Mouse (Mus musculus): ENCODE measurements around the gene Gm49322.
"Not testable (repeated sequence)": the region's sequence is repeated elsewhere in the genome, so short reads cannot be mapped to it uniquely, and the experiment has no call there.

Gene Gm49322

DNA sequence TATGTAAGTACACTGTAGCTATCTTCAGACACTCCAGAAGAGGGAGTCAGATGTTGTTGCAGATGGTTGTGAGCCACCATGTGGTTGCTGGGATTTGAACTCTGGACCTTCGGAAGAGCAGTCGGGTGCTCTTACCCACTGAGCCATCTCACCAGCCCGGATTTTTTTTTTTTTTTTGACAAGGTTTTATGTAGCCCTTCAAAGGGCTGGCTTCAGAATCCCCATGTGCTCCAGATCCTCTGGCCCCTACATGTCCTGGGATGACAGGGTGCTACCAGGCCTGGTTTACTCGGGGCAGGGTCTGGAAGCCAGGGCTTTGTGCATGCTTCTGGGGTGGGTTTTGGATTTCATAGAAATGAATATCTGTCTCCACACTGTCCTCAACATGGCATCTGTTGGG, at the start of gene Gm49322:
TSS of gene Gm49322 (plus strand) at position 301 of the 400 bp plus-strand sequence.
- DNase-seq: not testable (repeated sequence)

DNA sequence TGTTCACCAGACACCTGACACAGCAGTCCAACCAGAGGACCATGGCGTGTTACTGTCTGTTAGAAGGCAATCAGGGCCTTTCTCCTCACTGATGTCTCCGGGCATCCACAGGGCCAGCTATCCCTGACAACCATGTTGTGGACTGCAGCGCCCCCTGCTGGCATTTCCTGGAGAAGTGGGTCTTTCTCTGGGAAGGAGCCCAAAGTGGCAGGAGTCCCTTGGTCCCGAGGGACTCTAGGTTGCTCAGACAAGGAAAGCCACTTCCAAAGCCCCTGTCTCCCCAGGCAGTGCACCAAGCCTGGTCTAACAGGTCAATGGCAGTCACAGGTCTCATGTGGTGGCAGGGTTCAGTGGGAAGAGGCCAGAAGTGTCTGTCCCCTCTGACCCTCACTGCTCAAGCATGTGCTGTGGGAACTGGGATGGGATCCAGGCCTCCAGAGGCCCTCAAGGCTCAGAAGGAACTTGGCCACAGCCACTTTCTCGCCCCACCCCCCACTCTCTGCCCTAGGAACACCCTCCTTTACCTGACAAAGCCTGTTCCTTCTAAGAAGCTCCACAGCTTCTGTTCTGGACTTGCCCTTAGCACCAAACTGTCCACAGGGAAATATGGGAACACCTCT, 48.4 kb upstream of the Gm49322 start:
- peak; percentile 74 for DNase-seq

DNA sequence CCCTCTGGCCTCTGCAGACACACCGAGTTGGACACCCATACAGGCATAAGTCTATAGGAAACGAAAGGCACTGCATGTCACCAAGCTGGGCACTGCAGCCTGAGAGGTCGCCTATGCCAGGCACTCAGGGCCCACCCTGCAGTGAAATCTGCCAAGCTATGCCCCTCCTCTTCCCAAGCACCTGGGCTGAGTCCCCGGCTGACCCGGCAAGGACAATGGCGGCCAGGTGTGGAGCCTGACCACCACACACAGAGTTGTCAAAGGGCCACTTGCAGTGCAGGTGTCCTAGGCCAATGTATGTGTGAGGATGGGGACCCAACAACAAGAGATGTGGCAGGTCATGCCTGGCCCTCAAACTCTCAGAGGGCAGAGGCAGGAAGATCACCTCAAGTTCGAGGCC, 46.4 kb upstream of the Gm49322 start:
- DNase-seq: peak; percentile 53

DNA sequence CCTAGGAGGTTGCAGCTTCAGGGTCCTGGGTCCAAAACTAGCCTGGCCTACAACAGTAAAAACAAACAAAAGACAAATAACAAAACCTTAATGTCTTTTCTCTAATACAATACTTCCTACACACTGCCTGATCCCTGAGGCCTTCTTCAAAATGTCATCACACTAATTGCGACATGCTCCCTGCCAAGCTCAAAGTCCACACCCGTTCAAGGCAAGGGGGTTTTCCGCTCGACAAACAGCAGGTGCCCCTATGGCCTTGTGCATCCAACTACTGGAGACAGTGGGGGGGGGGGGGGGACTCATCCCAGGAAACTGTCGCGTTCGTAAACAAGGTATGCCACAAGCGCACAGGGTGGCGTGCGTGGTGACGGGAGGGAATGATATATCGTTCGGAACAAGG, 45.2 kb upstream of the Gm49322 start:
- no peak for DNase-seq

DNA sequence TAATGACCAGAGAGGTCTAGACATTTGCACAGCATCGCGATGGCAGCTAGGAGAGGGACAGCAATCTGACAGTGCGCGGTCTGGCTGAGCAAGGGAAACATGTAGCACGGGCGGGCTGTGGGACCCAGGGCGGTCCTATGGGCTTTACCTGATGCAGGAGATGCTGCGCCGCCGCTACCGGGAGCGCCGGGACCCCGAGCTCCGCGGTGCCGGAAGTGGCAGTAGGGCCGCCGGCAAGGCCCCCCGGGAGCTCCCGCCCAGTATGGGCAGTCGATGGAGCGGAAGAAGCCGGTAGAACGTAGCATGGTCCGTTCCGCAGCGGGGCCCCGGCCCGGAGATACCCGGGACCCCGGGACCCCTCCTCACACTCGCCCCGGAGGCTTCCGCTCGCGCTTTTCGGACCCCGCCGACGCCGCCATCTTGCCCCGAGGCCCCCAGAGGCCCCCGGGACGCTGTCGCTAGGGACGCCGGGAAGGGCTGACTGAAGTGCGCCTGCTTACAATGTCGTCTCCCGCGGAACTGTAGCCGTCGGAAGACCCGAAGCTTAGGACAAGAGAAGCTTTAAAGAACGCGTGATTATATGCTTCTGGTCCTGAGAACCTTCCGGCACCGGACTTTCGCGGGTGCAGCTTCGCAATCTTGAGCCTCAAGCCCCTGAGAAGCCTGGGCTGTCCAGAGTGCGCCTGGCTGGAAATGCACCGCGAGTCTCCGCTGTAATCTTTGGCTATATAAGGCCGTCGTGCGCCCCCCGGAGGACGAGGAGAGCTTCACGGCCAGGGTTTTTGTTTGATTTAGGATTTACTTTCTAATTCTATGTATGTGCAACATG, 44.5 kb upstream of the Gm49322 start, which contains the start of gene Rexo1:
TSS of gene Rexo1 (minus strand) at position 445 of the 829 bp plus-strand sequence.
- peak; percentile 92 for DNase-seq

DNA sequence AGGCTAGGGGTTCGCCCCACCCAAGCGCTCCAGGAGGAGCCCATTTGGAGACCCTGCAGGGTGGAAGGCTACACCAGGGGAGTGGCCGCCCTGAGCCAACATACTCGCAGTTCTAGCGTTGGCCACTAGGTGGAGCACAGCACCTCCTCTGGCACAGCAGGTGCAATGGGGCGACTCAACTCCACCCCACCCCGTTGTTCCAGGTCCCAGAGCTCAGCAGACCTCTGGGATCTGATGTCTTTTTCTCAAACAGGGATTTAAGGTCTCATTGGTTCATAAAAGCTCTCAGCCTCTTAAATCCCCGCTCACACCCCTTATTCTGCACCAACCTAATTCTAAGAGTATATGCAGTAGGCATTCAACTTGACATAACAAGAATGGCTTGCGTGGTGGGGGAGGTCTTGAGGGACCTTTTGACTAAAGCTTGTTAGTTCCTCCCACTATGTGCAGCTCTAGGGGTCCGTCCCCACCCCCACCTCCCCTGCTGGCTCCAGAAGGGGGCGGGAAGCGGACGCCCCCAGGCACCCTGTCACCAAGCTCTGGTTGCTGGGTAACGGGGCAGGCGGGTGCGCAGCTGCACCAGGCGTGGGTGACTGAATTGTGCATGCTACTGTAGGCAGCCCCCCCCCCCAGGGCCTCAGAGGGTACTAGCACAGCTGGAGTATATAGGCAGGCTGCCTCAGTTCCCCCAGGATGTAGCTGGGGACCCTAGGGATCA, 39.3 kb upstream of the Gm49322 start:
- DNase-seq: peak; percentile 85

DNA sequence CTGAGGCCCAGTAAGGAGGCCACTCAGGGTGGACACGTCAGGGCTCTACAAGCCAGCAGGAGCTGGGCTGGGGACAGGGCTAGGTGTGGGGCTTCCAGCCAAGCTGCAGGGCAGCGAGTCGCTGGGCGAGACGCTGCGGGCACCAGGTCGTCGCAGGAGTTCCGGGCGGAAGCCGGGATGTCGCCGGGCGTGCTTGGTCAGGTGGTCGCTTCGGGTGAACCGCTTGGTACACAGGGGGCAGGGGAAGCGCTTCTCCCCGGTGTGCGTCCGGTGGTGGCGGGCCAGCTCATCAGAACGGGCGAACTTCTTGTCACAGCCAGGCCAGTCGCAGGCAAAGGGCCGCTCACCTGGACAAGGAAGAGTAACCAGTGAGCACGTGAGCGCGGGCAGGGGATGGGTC, 36.9 kb upstream of the Gm49322 start:
- peak; percentile 60 for DNase-seq

DNA sequence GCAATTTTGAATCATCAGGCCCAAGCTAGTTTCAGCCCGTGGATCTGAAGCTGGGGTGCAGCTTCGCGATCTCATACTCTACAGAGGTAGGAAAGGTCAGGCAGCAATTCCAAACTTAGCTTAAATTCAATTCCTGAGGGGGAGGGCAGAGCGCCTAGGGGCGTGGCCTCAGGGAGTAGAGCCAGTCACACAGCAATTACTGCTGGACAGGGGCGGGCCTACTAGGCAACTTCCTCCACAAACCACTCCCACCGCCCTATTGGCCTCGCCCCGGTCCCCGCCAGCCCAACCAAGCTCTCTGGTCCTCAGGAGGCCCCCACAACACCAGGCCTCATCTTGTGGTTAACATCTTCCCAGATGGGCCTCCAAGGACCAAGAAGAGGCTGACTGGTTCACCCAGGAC, 36.2 kb upstream of the Gm49322 start:
- DNase-seq: peak; percentile 65

DNA sequence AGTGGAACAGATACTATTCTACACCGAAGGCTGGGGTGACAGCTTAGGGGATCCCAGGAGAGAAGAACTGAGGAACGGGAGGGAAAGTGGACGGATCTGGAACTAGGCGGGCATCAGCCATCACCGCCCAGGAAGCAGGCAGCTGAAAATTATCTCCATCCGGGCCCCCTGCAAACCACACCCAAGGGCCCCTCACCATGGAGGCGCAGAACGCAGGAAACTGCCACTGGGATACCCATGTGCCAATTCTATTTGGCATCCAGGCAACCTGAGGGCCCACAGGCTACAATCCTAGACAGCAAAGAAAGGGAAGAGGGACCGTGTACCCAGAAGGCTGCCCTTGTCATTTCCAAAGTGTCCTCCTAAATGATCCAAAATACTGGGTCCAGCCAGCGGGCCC, 35.4 kb upstream of the Gm49322 start:
- no peak for DNase-seq

DNA sequence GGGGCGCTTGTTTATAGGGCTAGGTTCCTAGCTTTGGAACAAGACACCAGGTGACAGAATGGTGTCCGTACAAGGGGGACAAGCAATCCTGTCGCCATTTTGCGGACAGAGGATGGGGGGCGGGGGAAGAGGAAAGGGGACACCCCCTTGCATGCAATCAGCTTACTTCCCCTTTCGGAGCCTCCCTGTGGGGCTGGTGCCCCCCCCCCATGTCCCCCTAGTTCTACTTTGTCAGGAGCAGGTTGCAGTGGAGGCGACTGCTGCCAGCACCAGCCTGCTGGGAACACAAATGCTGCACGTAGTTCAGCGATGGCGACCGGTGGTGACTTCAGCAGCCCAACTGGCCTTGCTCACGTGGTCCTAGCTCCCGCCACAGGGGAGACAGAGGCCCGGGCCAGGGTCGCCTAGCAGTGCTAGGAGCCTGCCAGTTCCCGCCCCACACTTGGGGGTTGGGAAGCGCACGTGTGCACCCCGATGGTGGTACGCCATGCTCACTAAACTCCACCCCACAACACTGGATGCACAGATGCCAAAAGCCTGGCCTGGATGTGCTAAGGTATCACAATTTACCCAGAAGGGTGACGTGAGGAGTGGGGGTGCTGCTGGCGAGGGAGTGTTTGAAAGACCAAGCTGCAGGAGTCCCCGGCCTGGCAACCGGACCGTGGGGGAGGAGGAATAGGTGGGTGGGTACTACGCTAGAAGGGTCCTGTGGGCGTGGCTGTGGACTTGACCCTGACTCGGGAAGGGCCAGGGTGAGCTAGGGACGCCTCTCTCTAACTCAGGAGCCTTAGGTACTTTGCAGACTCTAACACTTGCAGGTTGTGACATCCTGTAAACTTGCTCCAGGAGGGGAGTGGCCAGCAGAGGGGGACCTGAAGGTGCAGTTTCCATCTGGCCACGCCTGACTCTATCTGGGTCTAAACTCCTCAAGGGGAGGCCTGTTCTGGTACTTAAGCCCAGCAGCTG, 34.7 kb upstream of the Gm49322 start:
- peak; percentile 75 for DNase-seq

DNA sequence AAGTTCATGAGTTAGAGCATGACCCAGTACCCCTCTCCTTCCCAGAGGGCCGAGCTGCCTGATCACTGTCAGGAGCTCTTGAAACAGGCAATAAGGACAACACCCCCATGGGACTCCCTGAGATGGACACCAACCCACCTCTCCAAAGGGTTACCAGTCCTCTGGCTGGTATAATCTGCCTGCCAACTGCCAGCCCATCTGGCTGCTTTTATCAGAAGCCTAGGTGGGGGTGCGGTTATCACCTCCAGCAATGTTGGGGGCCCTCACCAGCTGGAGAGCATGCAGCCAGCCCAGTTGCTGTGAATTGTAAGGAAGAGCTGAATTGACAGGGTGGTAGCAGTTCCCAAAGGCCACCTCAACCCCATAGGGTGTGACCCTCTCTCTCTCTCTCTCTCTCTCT, 33.3 kb upstream of the Gm49322 start:
- no peak for DNase-seq

DNA sequence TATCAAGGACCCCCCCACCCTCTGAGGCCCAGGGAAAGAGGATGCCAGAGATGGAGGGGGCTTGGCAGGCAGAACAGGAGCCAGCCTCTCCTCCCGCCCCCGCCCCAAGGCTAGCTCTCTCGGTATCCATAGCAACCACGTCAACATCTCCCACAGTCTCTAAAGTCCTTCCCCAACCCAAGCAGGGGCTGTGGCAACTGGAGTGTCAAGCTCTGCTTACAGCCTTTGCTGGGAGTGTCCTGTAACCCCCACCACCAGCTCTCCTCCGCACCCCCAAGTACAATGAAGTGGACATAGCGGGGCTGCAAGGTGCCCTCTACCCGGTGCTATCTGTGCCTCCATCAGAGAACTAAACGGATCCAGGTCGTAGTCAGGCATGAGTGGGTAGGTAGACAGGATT, 31.9 kb upstream of the Gm49322 start:
- DNase-seq: no peak

DNA sequence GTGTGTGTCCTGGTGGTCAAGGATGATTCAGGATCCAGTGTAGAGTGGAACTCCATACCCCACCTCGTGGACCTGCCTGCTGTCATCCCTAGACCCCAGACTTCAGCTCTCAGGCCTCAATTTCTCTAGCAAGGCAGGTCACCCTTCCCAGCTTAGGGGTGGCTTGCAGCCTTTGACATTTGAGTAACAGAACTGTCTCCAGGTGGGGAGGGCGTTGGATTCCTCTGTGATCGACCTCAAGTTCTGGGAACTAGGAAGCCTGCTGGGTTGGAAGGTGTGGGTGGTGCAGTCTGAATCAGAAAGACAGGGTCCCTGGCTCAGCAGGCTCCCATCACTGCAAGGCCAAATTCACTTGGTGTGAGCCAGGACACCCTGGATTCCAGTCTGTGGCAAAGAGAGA, 30.9 kb upstream of the Gm49322 start:
- DNase-seq: no peak

DNA sequence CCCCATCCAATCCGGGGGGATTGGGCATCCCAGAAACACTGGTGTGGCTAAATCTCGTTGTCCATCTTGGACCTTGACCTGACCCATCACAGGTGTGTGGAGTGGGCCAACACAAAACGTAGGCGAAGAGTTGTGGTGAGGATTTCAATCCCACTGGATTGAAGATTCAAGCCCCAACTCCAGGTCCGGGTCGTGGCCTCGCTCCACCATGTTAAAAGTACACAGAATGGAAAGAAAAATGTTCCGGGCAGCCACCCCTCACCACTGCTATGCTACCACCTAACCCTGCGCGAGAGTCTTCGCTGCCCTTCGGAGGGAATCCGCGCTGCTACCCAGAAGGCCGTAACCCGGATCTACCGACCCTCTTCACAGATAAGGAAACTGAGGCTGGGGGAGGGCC, 29.9 kb upstream of the Gm49322 start:
- DNase-seq: peak; percentile 51

DNA sequence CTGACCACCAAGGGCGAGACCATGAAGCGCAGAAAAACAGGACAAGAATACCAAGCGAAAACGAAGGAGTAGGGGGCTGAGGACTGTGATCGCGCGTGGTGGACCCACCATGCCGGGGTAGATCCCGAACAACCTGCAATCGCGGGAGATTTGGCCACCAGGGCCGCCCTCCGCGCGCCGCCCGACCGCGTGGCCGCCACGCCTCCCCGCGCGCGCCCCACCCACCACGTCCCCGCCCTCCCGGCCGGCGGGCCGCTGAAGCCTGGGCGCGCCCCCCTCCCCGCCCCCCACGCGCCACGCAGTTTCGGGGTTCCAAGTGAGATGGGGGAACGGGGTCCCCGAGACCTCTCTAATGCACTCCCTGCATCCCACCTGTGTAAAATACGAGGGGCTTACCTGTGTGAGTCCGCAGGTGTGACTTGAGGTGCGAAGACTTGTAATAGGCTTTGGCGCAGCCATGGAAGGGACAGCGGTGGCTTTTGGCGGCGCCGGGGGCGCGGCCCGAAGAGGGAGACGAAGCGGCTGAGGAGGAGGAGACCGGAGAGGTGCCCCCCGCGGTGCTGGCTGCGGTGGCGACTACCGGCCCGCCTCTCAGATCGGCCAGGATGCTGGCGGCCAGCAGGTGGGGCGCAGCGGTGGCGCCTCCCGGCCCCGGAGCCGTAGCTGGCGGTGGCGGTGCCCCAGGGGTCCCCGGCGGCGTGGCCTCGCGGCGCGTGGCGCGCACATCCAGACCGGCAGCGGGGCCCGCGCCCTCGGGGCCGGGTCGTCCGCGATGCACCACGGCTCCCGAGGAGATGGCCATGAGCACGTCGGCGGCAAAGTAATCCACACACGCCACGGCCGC, 29.2 kb upstream of the Gm49322 start:
- DNase-seq: peak; percentile 81

DNA sequence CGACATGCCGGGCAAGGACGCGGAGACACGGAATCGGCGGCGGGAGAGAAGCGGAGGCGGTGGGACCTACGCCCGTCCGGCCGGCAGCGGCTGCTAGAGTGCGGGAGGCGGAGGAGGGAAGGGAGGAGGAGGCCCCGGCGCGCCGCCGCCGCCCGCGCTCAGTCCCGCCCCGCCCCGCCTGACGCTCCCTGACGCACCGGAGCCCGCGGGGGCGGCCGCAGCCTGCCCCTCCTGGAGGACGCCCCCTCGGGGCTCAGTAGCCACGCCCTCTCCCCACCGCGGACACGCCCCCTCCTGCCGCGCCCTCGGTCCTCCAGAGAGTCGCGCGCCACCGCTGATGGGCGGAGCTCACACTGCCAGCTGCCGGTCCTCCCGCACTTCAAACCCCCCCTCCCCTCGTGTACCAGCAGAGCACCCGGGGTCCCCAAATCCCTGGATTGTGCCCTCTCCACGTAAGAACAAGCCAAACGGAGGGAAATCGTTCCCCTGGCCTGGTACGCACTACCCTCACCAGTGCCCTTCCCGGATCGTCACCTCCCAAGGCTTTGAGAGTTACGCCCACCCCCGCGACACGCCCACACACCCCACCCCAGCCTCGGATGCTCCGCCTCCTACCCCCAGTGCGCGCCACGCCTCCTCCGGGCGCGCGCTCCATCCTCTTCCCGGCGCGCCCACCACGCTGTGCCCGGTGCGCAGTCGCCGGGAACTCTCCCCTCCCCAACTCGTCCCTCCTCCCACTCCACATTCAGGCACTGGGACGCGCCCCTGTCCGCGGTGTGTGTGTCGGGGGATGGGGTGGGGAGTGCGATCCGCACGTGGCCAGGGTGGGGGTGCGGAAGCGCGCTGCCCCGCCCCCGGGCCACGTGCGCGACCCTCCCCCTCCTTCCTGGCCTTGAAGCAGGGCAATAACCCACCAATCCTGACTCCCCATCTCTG, 28.4 kb upstream of the Gm49322 start, which contains the start of gene Klf16:
TSS of gene Klf16 (minus strand) at position 127 of the 936 bp plus-strand sequence.
- peak; percentile 93 for DNase-seq

DNA sequence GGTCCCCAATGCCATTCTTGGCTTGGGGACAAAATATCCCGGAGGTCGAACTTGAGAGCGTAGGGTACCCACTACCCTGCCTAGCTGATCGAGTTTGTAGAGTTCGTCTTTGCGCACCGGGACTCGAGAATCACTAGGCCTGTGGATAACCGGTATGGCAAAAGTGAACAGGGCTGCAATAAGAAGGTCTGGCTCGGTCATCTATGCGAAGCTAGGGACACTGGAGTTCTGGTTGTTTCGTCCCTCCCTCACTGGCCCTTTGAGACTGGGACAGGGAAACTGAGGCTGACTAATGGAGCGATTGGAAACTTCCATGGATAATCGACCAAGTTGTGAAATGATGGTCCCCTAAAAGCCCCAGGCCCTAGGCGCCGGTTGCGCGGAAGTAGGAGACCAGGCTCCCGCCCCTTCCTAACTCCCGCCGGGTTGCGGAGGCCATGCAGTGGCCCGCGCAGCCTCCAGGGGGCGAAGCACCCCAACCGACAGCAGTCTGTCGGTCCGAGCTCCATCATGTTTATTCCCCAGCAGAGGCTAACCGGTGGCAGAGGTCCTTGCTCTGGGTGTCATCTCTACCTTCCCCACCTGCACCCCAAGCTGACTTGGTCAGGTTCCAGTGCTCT, 27.6 kb upstream of the Gm49322 start:
- peak; percentile 83 for DNase-seq

DNA sequence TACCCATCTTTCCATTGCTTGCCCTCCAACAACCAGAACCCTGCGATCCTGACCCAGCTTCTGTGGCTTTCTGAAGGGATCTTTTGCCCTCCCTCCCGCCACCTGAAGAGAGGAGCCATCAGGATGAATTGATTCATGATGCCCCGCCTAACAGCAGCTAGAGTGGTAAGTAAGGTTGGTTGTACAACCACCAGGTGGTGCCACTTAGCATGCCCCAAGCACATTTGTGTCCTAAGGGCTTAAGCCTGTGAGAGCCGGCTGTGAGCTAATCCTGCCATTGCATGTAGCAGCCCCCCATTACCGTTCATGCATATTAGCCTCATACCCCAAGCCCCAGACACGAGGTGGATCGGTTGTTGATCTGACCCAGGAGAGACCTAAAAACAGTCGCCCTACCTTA, 26.9 kb upstream of the Gm49322 start:
- DNase-seq: peak; percentile 79

DNA sequence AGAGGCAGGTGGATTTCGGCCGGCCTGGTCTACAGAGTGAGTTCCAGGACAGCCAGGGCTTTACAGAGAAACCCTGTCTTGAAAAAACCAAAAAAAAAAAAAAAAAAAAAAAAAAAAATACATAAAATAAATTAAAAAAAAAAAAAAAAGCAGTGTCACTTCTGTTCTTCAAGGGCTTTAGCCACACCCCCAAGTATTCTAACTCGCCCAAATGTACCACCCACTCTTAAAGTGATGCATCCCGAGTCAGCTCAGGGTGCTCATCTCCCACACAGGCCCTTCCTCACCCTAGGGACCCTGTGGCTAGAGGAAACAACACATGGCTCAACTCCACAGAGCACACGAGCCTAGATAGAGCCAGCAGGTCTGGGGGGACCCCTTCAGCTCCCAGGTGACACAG, 22.8 kb upstream of the Gm49322 start:
- DNase-seq: no peak

DNA sequence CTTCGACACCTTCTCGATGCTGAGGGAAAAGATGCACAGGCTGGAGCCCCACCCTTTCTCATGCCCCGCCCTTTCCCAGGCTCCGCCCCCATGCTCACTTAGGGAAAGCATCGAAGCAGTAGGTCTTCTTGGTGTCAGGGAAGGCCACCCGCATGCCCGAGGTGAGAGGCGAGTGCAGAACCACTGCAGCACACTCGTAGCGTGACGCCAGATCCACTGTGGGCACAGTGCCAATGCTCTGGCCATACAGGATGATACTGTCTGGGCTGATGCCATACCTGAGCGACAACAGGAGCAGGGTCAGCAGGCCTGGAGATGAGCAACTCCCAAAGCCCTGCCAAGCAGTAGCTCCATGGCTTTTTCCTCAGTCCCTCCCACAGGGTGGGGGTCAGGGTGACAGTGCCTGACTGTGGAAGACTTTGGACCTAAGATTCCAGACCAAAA, 21.8 kb upstream of the Gm49322 start:
- DNase-seq: peak; percentile 72

Data from cerebellum, adult 9-11 months (tissue).